Mouse (Mus musculus): ENCODE data around the gene Git2. TPM values are rescaled to one million over a fixed set of nuclear protein-coding genes. Genes with fewer than 3 reads are reported as not detected.

Gene Git2
- polyA plus RNA-seq, 1 experiment = 21.6 TPM

DNA sequence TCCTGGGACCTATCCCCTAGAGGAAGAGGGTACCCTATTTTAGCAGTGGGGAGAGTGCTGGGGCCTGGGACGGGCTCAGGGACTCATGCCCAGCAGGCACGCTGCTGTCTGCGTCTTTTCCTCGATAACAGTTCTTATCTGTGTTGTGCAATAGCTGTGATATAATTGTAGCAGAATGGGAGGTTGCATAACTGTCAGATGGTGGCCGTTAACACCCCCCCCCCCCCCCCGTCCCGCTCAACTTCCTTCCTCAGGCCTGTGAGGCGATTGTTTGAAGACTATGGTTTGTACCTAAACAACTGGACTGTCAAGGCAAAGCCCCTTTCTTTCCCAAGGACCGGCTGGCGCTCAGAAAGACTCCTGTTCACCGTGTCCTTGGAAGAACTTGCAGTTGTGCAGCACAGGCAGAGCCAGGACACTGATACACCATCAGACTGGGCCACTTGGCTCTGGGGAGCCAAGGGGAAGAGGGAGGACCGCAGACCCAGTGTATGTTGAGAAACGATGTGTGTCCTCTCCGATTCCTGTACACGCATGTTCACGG lies 9.4 kb upstream of the Git2 start:
- no peak overlapping the region for H3ac ChIP-seq (ENCODE audit: control insufficient read depth, insufficient read length)
- no peak overlapping the region for H3K4me3 ChIP-seq
- no peak for TF ChIP-seq MYOG (IDR thresholded peaks at IDR 0.05; ENCODE audit: control insufficient read depth in 1 of 3, insufficient read depth in 1 of 3, insufficient read length in 2 of 3, low read depth in 2 of 3)
- TF ChIP-seq USF1 (IDR thresholded peaks at IDR 0.05; ENCODE audit: low read depth) = no peak
- no peak for TF ChIP-seq E2F4 (IDR thresholded peaks at IDR 0.05; ENCODE audit: insufficient read depth)
- no peak for TF ChIP-seq MYOD1 (IDR thresholded peaks at IDR 0.05; ENCODE audit: control insufficient read depth in 1 of 3, insufficient read length in 2 of 3, low read depth in 2 of 3)
- H3K79me2 ChIP-seq (ENCODE audit: control insufficient read depth, insufficient read depth) = peaks cover 16% of the 10 kb centered on the region
- H3K4me2 ChIP-seq (ENCODE audit: low read depth) = no peak overlapping the region
- H3K36me3 ChIP-seq (ENCODE audit: control insufficient read depth, insufficient read depth) = peaks cover 3% of the 10 kb centered on the region
- H3K27me3 ChIP-seq (ENCODE audit: control insufficient read depth, insufficient read depth, insufficient read length) = no peaks in the 10 kb centered on the region

DNA sequence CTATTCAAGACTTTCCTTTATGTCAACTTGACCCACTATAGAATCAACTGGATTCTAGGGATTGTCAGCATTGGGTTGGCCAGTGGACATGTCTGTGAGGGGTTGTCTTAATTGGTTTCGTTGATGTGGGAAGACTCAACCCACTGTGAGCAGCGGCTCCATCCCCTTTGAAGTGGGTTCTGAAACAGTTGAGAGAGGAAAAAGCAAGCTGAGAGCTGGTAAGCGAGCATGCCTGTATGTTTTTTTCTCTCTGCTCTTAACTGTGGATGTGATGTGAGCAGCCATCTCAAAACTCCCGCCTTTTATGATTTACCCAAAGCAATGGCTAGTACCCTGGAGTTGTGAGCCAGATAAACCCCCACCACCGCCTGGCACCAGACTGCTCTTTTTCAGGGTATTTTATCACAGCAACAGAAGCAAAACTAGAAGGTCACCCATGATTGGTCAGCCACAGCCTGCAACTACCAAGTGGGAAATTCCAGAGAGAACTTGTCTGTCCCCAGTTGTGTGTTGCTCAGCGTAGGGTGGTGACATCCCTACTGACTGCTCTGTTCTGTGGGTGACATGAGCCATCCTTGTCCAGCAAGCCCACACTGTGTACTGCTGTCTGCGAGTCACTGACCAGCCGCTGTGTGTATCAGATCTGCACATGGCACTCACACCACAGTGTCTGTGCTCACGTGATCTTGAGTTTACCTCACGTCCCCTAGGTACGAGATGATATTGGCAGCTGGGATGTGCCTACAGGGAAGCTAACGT lies 8.3 kb upstream of the Git2 start:
- Histone ChIP-seq H3K4me2 (ENCODE audit: low read depth) (no peak overlapping the region), H3ac (ENCODE audit: control insufficient read depth, insufficient read length) (no peak overlapping the region), H3K27me3 (ENCODE audit: control insufficient read depth, insufficient read depth, insufficient read length) (no peaks in the 10 kb centered on the region), H3K4me3 (no peak overlapping the region), H3K79me2 (ENCODE audit: control insufficient read depth, insufficient read depth) (peaks cover 24% of the 10 kb centered on the region), H3K36me3 (ENCODE audit: control insufficient read depth, insufficient read depth) (no peaks in the 10 kb centered on the region)
- TF ChIP-seq MYOD1 (IDR thresholded peaks at IDR 0.05; ENCODE audit: control insufficient read depth in 1 of 3, insufficient read length in 2 of 3, low read depth in 2 of 3) = no peak
- TF ChIP-seq POLR2AphosphoS2 (IDR thresholded peaks at IDR 0.05; ENCODE audit: insufficient read length, low read depth) = no peak
- no peak for TF ChIP-seq MYOG (IDR thresholded peaks at IDR 0.05; ENCODE audit: control insufficient read depth in 1 of 3, insufficient read depth in 1 of 3, insufficient read length in 2 of 3, low read depth in 2 of 3)
- TF ChIP-seq USF1 (IDR thresholded peaks at IDR 0.05; ENCODE audit: low read depth) = no peak
- no peak for TF ChIP-seq CEBPB (IDR thresholded peaks at IDR 0.05; ENCODE audit: insufficient read depth, poor library complexity, severe bottlenecking)
- TF ChIP-seq TCF3 (IDR thresholded peaks at IDR 0.05; ENCODE audit: insufficient read length, low read depth) = no peak
- no peak for TF ChIP-seq E2F4 (IDR thresholded peaks at IDR 0.05; ENCODE audit: insufficient read depth)
- TF ChIP-seq MAX (IDR thresholded peaks at IDR 0.05; ENCODE audit: low read depth) = no peak
- no peak for TF ChIP-seq POLR2A (IDR thresholded peaks at IDR 0.05; ENCODE audit: insufficient read length, low read depth)
- no peak for TF ChIP-seq SRF (IDR thresholded peaks at IDR 0.05; ENCODE audit: control insufficient read depth, insufficient read length, low read depth)
- TF ChIP-seq REST (IDR thresholded peaks at IDR 0.05; ENCODE audit: insufficient read depth, insufficient read length) = no peak
- no peak for TF ChIP-seq TCF12 (IDR thresholded peaks at IDR 0.05; ENCODE audit: insufficient read depth, poor library complexity, severe bottlenecking)

GRCm38 (mm10) chr5:114782991-114783390 lies 7.7 kb upstream of the Git2 start:
- Histone ChIP-seq H3K4me2 (ENCODE audit: low read depth) (no peak overlapping the region), H3K36me3 (ENCODE audit: control insufficient read depth, insufficient read depth) (no peaks in the 10 kb centered on the region), H3K27me3 (ENCODE audit: control insufficient read depth, insufficient read depth, insufficient read length) (no peaks in the 10 kb centered on the region), H3K79me2 (ENCODE audit: control insufficient read depth, insufficient read depth) (peaks cover 29% of the 10 kb centered on the region), H3K4me3 (no peak overlapping the region), H3ac (ENCODE audit: control insufficient read depth, insufficient read length) (no peak overlapping the region)
- TF ChIP-seq POLR2A (IDR thresholded peaks at IDR 0.05; ENCODE audit: insufficient read length, low read depth) (no peak), MYOG (IDR thresholded peaks at IDR 0.05; ENCODE audit: control insufficient read depth in 1 of 3, insufficient read depth in 1 of 3, insufficient read length in 2 of 3, low read depth in 2 of 3) (no peak), USF1 (IDR thresholded peaks at IDR 0.05; ENCODE audit: low read depth) (no peak), POLR2AphosphoS2 (IDR thresholded peaks at IDR 0.05; ENCODE audit: insufficient read length, low read depth) (no peak)

DNA sequence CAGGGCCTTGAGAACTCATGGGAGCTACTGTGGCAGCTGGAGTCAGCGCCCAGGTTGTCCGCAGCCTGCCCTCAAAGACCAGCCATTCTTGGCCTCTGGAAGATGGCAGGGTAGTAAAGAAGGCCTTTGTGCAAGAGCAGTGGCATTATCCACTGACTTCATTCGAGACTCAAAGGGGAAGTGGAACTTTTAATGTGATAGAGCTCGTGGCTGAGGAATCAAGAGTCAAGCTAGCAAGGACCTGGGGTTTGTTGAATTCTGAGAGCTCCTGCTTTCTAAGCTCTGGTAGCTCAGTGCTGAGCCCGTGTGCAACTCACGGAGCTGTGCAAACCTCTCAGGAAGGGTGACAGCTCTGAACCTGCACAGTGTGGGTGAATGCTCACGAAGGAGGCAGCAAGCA lies 5.6 kb upstream of the Git2 start:
- H3K36me3 ChIP-seq (ENCODE audit: control insufficient read depth, insufficient read depth) = no peaks in the 10 kb centered on the region
- H3ac ChIP-seq (ENCODE audit: control insufficient read depth, insufficient read length) = no peak overlapping the region
- no peak overlapping the region for H3K4me2 ChIP-seq (ENCODE audit: low read depth)
- H3K4me3 ChIP-seq = no peak overlapping the region
- TF ChIP-seq TCF3 (IDR thresholded peaks at IDR 0.05; ENCODE audit: insufficient read length, low read depth) (no peak), POLR2A (IDR thresholded peaks at IDR 0.05; ENCODE audit: insufficient read length, low read depth) (no peak), CEBPB (IDR thresholded peaks at IDR 0.05; ENCODE audit: insufficient read depth, poor library complexity, severe bottlenecking) (no peak), POLR2AphosphoS2 (IDR thresholded peaks at IDR 0.05; ENCODE audit: insufficient read length, low read depth) (no peak), SRF (IDR thresholded peaks at IDR 0.05; ENCODE audit: control insufficient read depth, insufficient read length, low read depth) (no peak), MYOG (IDR thresholded peaks at IDR 0.05; ENCODE audit: control insufficient read depth in 1 of 3, insufficient read depth in 1 of 3, insufficient read length in 2 of 3, low read depth in 2 of 3) (no peak), USF1 (IDR thresholded peaks at IDR 0.05; ENCODE audit: low read depth) (no peak), TCF12 (IDR thresholded peaks at IDR 0.05; ENCODE audit: insufficient read depth, poor library complexity, severe bottlenecking) (no peak), REST (IDR thresholded peaks at IDR 0.05; ENCODE audit: insufficient read depth, insufficient read length) (no peak), MAX (IDR thresholded peaks at IDR 0.05; ENCODE audit: low read depth) (no peak), MYOD1 (IDR thresholded peaks at IDR 0.05; ENCODE audit: control insufficient read depth in 1 of 3, insufficient read length in 2 of 3, low read depth in 2 of 3) (no peak), E2F4 (IDR thresholded peaks at IDR 0.05; ENCODE audit: insufficient read depth) (no peak)
- H3K27me3 ChIP-seq (ENCODE audit: control insufficient read depth, insufficient read depth, insufficient read length) = no peaks in the 10 kb centered on the region
- peaks cover 45% of the 10 kb centered on the region for H3K79me2 ChIP-seq (ENCODE audit: control insufficient read depth, insufficient read depth)

- H3K79me2 ChIP-seq (ENCODE audit: control insufficient read depth, insufficient read depth) = peaks cover 54% of the 10 kb centered on the region
- H3K27me3 ChIP-seq (ENCODE audit: control insufficient read depth, insufficient read depth, insufficient read length) = no peaks in the 10 kb centered on the region
- no peak overlapping the region for H3ac ChIP-seq (ENCODE audit: control insufficient read depth, insufficient read length)
- H3K36me3 ChIP-seq (ENCODE audit: control insufficient read depth, insufficient read depth) = no peaks in the 10 kb centered on the region
- no peak overlapping the region for H3K4me3 ChIP-seq
- TF ChIP-seq E2F4 (IDR thresholded peaks at IDR 0.05; ENCODE audit: insufficient read depth) (no peak), MAX (IDR thresholded peaks at IDR 0.05; ENCODE audit: low read depth) (no peak), CEBPB (IDR thresholded peaks at IDR 0.05; ENCODE audit: insufficient read depth, poor library complexity, severe bottlenecking) (no peak), POLR2AphosphoS2 (IDR thresholded peaks at IDR 0.05; ENCODE audit: insufficient read length, low read depth) (no peak), REST (IDR thresholded peaks at IDR 0.05; ENCODE audit: insufficient read depth, insufficient read length) (no peak), POLR2A (IDR thresholded peaks at IDR 0.05; ENCODE audit: insufficient read length, low read depth) (no peak), MYOD1 (IDR thresholded peaks at IDR 0.05; ENCODE audit: control insufficient read depth in 1 of 3, insufficient read length in 2 of 3, low read depth in 2 of 3) (no peak), TCF3 (IDR thresholded peaks at IDR 0.05; ENCODE audit: insufficient read length, low read depth) (no peak), TCF12 (IDR thresholded peaks at IDR 0.05; ENCODE audit: insufficient read depth, poor library complexity, severe bottlenecking) (no peak), USF1 (IDR thresholded peaks at IDR 0.05; ENCODE audit: low read depth) (no peak)
- no peak overlapping the region for H3K4me2 ChIP-seq (ENCODE audit: low read depth)
These were observed 4.7 kb upstream of the Git2 start for GRCm38 (mm10) chr5:114779956-114780489.

Measured in myocyte (in vitro differentiated cells).